Mouse (Mus musculus) kidney, postnatal 10 days (tissue): ENCODE data around the gene Cnksr3.

Experiments
- DNase-seq: peaks from one replicate; pipeline ENCODE4 v3.0.0; 2021; ENCODE audit warnings: mixed read lengths

Gene Cnksr3

DNA sequence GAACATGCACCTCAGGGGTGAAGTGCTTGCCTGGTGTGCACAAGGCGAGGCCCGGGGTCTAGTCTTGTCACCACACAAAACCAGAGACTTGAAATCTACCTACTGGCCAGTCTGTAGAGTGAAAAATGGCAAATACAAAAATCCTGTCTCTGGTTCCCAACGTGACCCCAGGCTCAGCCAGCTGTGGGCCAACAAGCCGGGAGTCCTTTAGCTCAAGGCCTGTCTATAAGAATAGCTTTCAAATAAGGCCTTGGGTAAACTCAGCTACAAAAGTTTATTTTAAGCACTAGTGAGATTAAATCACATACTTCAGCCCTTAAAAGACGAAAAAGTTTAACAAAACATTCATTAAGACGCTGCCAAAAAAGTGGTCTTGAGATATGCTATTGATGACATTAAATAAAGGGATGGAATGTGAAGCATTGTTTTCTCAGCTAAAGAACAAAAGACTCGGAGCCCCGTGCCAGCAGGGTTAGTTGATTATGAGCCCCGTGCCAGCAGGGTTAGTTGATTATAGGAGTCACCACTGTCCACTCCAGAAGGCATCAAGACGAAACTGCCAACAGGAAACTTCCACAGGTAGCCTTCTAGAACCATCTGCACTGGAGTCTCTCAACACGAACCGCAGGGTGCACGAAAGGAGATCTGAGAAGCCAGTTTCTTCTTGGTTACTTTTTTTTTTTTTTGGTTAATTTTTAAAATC, 67.8 kb downstream of the Cnksr3 start:
- no peak for DNase-seq

DNA sequence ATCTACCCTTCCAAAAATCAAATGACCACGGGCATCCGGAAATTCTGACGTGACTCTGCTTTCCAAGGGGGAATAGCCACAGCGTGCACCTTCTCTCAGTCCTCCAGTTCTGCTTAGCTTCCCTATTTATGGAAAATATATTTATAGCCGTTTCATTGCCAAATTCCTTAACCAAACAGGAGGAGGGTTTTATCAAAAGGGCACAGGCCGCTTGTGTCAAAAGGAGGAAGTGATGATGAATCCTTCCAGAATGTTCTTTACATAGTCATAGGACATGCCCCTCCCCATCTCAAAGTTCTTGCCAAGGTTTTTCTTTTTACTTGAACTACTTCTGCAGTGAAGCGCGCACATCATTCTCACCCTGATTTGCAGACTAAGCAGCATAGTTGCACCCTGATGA, 69.8 kb downstream of the Cnksr3 start:
- no peak for DNase-seq

DNA sequence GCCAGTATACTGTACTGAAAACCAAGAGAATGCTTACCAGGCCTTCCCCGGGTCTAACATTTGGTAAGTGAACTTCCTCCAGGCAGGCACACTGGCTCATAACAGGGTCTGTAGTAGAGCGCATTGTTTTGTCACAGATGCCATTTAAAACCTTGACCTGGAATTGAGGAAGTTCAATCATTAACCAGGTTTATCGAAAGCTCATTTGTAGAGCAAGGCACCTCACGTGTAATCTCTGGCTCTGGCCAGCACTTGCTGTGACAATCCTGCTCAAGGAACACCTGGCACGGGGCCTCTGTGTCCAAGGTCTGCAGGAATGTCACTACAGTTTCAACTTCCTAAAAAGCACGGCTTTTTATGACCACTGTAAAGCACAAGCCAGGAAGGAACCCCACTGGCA, 71.8 kb downstream of the Cnksr3 start:
- peak; percentile 72 for DNase-seq

DNA sequence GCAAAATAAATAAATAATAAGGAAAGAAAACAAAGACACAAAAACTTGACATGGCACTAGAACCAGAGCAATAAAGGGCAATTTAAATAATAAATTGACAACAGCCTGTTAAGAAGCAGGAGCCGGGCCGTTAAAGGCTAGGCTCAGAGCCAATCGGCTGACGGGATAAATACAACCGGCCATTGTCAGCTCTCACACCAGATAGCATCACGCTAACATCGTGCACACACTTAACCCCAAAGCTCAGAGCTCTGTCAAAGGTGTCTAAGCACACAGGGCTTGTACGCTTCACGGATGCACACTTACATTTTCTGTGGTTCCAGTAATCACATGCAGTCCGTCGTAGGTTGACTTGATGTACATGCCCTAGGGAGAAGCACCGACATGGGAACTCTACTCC, 74.0 kb downstream of the Cnksr3 start:
- DNase-seq, result no peak

DNA sequence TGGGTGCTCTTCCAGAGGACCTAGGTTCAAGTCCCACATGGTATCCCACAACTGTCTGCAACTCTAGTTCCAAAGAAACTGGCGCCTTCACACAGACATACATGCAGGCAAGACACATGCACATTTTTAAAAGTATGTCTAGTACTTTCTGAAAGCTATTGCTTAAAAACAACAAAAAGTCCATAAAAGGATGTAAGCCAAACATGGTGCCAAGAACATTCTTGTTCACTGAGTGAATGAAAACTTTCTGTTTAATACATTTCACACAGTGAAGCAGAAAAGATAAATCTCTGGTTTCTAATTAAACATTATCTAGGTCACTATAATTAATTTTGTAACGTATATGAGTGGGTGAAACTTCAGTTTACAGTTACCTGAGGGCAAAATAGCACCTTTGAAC, 76.3 kb downstream of the Cnksr3 start:
- no peak for DNase-seq

DNA sequence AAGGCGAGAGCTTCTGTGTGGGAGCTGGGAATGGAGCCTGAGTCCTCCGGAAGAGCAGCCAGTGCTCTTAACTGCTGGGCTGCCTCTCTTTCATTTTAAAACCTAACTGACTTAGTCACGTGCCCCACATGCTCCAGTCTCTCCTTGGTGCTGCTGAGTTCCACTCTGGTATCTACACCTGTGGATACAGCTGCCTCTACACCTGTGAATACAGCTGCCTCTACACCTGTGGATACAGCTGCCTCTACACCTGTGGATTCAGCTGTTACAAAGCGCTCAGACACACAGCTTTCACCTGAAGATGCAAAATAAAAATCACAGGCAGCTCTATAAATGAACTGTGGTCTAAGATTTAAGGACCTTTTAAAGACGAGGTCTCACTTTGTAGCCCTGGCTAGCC, 79.0 kb downstream of the Cnksr3 start:
- DNase-seq, result no peak

DNA sequence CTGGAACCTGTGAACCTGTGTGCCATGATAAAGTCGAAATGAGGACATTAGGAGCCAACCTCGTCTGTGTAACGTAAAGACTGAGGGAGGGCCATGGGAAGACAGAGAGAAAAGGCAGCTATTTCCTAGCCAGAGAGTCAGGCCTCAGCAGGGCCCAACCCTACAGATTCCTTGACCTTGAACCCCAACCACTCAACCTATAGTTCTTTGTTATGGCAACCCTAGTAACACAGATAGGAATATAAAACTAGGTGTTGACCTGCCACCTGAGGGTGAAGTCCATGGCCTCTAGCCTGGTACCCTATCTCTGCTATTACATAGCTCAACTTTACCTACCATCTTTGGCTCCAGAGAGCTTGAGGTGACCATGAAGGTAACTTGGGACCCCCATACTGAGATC, 80.6 kb downstream of the Cnksr3 start:
- DNase-seq, result no peak

DNA sequence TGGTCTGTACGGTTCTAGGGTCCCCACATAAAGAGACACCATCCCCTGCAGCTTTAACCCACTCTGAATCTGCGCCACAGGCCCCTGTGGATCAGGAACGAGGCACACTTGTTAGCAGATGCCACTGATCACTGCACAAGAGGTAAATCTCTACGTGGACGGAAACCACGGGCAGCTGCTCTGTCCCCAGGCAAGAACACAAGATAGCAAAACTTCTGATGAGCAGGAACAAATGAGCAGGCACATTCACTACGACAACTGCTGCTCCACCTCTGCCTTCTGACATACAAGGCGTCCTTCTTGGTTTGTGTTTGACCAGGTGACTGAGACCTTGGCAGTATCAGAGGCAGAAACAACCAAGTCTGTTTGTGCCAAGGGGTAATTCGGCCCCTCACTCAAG, 84.2 kb downstream of the Cnksr3 start:
- DNase-seq, result no peak

DNA sequence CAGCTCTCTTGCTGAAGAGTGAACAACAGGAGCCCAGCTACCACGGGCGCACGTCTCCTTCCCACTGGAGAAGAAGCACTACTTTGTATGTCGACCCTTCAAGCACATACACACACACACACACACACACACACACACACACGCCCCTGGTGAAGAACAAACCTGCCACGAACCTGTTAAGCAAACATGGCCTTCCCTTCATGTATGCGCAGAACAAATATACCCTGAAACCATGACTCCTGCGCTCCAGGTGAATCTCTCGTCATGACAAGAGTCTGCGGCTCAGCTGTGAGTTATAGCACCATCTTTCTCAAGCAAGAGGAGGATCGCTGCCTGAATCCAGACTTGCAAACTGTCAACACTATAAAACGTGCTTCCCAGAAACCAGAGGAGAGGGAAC, 85.2 kb downstream of the Cnksr3 start:
- DNase-seq, result no peak

DNA sequence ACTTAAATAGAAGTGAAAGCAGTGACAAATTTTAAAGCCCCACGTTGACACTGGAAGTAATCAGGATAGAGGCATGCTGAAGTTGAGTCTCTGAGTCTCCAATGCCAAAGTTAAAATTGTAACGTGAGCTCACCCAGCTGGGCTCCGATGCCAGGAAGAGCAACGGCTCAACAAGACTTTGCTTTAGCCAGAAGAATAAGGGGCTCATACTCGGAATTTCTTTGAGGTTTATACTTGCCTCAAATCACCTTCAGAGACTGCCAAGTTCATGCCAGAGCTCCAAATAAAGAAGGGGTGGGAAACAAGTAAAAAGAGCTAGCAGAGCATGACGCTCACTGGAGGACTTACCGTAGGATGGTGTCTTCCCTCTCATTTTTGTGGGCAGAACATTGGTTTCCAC, 85.8 kb downstream of the Cnksr3 start:
- no peak for DNase-seq

DNA sequence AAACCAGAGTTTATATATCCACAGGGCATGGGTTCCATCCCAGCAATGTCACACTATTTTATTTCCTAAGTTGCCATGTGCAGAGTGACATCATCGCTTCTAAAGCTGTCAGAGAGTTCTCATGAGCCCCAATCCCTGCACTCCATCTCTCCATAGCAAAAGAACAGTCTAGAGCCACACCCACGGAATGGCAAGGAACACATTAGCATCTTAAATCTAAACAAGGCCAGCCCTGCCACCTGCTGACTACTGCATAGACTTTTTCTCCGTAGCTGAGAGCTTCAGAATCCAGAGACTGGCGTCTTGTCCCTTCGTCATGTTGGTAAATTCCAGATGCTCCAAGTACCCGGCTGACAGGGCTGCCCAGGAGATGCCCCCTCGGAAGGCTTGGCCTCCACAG, 87.0 kb downstream of the Cnksr3 start:
- DNase-seq, result no peak

DNA sequence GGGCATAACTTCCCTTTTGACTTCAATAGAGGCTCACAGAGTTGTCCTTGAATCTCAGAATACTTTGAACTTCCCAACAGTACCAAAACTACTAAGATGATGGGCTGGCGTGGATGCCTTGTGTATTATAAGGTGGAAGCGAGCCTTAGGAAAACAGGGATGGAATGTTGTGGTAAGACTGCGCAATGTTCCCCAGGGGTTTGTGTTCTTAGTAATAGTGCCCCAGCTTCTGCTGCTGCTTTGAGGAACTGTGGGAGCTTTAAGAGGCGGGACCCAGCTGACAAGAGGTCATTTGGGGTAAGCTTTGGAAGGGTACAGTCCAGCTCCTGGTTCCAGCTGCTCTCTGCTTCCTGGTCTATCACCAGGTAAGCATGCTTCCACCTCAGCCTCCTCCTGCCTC, 89.7 kb downstream of the Cnksr3 start:
- DNase-seq, result no peak

DNA sequence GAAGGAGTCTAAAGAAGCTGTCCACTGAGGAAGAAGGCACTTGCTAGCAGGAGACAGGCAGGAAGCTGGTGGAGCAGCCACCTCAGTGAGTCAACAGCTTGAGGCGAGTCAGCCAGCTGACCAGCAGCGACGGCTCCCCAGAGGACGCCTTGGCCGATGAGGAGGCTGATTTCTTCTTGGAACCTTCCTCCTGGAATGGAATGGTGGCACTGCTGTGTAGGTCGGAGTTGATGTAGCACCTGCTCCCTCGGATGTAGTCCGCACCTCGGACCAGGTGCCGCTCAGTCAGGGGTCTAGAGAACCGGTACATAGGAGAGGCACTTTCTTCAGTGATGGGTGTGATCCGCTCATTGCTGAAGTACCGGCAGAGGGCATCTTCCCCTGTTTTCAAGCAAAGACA, 91.8 kb downstream of the Cnksr3 start:
- no peak for DNase-seq

DNA sequence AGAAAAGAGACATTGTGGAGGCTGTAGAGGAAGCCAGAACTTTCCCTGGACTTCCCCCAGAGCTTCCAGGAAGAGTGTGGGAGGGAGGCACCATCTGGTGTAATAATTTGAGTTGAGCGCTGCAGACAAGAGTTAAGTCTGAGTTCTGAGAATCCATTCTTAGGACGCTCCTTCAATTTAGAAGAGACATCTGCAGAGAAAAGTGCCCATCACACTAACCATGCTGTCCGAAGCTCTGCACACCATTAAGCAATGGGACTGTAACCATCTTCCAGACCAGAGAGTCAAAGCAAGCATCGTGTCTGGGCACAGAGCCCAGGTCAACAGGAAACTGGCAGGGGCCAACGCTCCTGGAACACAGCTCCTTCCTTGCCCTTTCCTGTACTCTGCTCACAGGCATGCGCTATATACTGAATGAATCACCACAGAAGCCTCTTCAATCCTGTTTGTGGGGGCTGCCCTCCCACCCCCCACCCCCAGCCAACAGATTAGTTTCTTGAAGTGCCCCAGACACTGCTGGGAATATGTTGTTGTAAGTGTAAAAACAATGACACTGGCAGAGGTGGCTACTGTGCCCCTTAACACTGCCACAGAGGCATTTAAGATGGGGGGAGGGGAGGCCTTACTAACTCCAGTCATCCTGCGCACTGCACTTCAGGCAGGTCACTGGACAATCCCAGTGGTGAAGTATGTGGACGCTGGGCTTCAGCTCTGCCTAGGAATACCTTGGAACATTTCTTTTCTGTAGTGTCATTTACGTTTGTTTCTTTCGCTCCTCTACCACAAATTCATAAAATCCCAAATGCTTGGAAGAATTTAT, 93.6 kb downstream of the Cnksr3 start:
- DNase-seq, result peak; percentile 82

DNA sequence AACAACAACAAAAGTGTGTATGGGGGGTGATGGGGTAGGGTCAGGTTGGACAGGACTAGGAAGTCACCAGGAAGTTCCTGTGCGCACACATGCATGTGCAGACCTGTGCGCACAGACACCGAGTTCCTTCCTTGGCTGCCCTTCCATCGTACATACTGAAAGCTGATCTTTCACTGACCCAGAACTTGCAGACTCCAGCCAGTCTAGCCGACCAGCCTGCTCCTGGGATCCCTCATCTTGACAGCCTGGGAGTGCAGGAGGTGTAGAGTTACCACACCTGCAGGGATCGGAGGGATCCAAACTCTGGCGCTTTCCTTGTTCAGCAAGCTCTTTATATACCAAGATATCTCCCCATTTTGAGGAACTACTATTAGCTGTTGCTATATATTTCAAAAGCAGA, 94.3 kb downstream of the Cnksr3 start:
- no peak for DNase-seq

DNA sequence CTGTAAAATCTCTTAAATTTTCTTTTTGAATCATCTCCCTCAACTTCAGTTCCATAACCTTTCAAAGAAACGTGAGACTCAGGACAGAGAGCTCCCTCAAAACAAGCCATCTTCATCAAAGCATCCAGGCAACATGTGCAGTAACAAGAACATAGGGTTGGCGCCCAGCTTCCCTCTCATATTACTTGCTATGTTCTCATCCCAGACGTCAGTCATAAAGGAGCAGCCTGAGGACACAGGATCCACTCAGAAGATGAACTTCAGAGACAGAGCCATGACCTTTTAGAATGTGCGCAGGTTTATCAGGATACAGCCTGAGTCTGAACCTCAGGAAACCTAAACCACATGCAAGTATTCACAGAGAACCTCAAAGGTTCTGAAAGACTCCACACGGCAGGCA, 97.2 kb downstream of the Cnksr3 start:
- DNase-seq, result no peak

DNA sequence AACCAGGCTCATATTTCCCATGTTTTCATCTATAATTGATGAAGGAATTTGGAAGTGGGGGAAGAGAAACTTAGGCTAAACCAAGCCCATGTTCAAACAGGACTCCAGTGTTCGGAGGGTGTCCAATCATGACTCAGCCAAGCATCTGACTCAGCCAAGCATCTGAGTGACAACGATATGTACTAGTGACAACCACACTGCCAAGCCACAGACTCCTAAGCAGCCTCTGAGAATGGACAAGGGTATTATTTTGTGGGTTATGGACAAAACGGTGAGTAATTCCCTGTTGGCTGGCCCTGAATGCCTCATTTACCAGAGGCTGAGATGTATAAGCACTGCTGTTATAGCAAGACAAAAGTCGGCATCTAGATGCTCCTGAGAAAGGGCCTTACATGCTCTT, 98.3 kb downstream of the Cnksr3 start:
- DNase-seq, result no peak

DNA sequence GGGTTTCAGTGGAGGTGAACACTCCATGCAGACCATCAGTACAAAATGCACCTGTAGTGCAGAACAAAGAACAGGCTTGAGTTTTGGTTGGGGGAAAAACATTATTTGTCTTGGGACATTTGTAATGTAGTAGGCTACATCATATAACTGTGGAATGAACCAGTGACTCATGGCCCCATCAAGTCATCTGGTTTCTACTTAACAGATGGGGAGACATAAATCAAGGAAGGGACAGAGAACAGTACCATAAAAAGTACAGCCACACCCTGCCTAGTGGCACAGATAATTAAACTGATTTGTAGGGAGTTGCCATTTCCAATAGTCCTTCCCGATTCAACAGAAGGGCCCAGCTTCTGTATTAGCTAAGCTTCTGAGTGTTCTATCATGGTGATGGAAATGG, 98.9 kb downstream of the Cnksr3 start:
- no peak for DNase-seq

DNA sequence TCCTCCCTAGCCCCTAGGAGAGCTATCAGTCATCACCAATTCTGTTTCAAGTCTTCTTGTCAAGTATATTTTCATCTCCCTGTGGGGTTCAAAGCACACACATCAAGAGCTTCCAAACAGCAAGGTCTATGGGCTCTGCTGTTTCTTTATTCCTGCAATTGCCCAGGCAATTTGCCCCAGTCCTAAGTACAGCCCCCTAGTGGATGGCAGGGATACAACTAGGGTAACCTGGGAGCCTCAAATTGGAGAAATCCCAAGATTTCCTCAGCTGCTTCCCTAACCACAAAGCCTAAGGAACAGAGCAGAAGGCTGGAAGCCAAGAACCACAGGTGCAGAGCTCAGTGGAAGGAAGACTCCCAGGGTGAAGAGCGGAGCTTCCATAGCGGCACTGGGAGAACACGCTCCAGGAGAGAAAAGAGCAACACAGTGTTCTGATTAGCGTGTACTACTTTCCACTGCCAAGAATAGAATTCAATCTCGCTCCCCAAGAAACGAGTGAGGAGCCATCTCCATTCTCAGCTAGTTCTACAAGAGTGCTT, 100.5 kb downstream of the Cnksr3 start:
- no peak for DNase-seq

DNA sequence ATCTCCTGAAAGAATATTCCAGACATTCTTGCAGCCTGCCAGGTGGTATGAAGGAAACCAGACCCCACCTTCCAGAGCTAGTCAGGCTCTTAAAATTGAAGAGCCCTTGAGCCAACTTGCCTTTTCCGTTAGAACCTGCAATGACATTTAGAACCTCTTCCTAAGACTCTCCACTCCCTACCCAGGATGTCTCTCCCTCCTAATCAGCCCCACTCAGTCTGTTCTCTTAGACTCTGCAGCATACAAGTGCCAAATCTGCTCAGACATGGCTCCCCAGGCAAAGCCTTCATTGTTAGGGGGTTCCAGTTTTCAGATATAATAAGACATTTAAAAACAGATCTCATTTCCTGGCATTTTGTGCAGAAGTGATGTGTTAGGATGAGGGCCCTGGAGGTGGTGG, 108.2 kb downstream of the Cnksr3 start:
- no peak for DNase-seq

DNA sequence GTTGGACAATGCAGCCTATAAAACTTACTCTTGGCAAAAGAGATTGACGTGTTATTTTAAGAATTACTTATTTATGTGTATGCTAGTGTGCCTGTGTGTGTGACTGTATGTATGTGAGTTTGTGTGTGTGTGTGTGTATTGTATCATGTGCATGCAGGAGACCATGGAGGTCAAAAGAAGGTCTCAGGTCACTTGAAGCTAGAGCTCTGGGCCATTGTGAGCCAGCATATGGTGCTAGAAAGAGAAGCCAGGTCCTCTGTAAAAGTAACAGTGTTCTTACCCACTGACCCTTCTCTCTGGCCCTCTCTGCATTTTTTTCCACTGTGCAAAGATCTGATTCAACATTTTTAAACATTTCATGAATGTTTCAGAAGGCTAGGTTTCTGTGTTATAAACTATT, 134.1 kb downstream of the Cnksr3 start:
- DNase-seq, result no peak

DNA sequence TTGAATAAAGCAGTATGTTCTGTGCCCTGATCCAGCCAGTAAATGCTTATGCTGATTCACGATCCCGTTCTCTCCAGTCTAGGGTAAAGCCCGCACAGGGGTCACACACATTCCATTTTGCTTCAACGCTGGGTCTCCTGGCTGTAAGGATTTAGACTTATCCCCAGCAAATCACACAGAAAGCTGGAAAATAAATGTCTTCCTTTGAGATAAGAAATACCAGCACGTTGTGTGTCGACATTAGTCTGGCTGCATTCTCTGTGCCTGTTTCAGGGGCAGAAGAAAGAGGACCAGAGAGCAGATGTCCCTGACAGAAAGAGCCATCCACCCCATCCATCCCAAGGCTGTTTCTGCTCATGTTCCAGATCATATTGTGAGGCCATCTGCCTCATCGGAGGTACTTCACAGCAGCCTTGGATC, 134.6 kb downstream of the Cnksr3 start:
- DNase-seq, result no peak

DNA sequence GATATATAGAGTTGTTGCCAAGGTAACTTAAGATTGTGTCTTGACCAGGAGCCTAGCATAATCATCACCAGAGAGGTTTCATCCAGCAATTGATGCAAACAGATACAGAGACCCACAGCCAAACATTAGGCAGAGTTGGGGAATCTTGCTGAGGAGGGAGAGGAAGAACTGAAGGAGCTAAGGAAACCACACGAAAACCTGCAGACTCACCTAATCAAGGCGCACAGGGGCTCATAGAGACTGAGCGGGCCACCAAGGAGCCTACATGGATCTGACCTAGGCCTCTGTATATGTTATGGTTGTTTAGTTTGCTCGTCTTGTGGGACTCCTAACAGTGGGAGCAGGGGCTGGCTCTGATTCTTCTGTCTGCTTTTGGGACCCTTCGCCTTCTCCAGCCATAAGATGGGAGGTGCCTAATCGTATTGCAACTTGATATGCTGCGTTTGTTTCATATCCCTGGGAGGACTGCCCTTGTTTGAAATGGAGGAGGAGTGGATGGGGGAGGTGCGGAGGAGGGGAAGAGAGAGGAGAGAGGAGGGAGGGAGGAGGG, 135.3 kb downstream of the Cnksr3 start:
- peak; percentile 60 for DNase-seq

DNA sequence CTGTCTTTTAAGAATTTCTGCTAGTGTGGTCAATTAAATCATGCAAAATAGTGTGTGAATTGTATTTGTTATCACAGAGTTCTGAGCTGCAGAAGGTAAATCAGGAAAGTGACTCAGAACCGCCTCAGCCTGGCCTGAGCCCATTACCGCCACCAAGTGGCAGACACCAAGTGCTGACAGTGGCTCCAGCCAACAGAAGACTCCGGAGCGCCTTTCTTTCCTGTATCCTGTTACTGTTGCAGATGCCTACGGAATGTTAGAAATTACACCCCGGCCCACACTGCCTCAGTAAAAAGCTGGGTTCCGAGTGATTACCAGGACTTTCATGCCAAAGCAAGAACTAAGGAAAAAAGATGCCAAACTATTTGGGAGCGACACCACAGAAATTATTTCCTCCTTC, 135.8 kb downstream of the Cnksr3 start:
- DNase-seq, result peak; percentile 89
